Mouse (Mus musculus) kidney, adult 2 months (tissue): ENCODE data around the gene Usp54.

Source experiments
- CTCF ChIP-seq: fragments of 200-500 bp; conservative IDR thresholded peaks from 2 replicates; pipeline ENCODE4 v1.5.1; 2011; ENCODE audit warnings: low read depth, mild to moderate bottlenecking, control low read depth, low read length, moderate library complexity, mixed read lengths; ENCODE audit not compliant: insufficient read depth, insufficient read length
- POLR2A ChIP-seq: fragments of 200-500 bp; IDR thresholded peaks from one replicate; pipeline ENCODE4 v1.6.1; 2011; ENCODE audit warnings: low read depth, low read length, control low read depth

- TF ChIP-seq CTCF (peak; percentile 37; the same call in 1 of the 2 replicates), POLR2A (no peak)
These were observed 76.2 kb downstream of the Usp54 start for GRCm38 (mm10) chr14:20564692-20565091.
